Mouse (Mus musculus) liver, postnatal 0 days (tissue): Measurements from ENCODE around the gene Bola1. TPM values are rescaled to one million over a fixed set of nuclear protein-coding genes. Genes with fewer than 3 reads are reported as not detected.
"Not testable (repeated sequence)": the region's sequence is repeated elsewhere in the genome, so short reads cannot be mapped to it uniquely, and the experiment has no call there.

Experiments
- ATAC-seq: fragments of 200-750 bp; cut with Nextera tagmentation; 2 replicates; pipeline ENCODE4 v1.8.0; 2017; ENCODE audit warnings: mild to moderate bottlenecking, moderate library complexity
- DNase-seq: peaks from one replicate; pipeline ENCODE4 v3.0.0-alpha.2; 2016
- H3K27ac ChIP-seq: fragments of 300-500 bp; sonication (generic); 2 replicates; pipeline ENCODE4 v1.5.1; 2014; ENCODE audit warnings: antibody characterized with exemption, moderate library complexity, mild to moderate bottlenecking, low read depth
- H3K27me3 ChIP-seq: fragments of 300-500 bp; sonication (generic); 2 replicates; pipeline ENCODE4 v1.6.1; 2014; ENCODE audit warnings: low read length, control low read depth, mixed read lengths; ENCODE audit not compliant: insufficient read depth
- H3K36me3 ChIP-seq: fragments of 300-500 bp; sonication (generic); replicated peaks from 2 replicates; pipeline ENCODE4 v1.6.1; 2014; ENCODE audit warnings: mild to moderate bottlenecking, control low read depth, low read length, moderate library complexity, mixed read lengths; ENCODE audit not compliant: insufficient read depth
- H3K4me1 ChIP-seq: fragments of 300-500 bp; sonication (generic); 2 replicates; pipeline ENCODE4 v1.6.1; 2014; ENCODE audit warnings: antibody characterized with exemption, mild to moderate bottlenecking, control low read depth; ENCODE audit not compliant: insufficient read depth
- H3K4me2 ChIP-seq: fragments of 300-500 bp; sonication (generic); 2 replicates; pipeline ENCODE4 v1.6.1; 2014; ENCODE audit warnings: low read depth, mild to moderate bottlenecking, low read length, moderate library complexity, mixed read lengths
- H3K4me3 ChIP-seq: fragments of 300-500 bp; sonication (generic); 2 replicates; pipeline ENCODE4 v1.5.1; 2014; ENCODE audit warnings: low read depth, low read length
- H3K9ac ChIP-seq: fragments of 300-500 bp; sonication (generic); replicated peaks from 2 replicates; pipeline ENCODE4 v1.6.1; 2014; ENCODE audit warnings: mild to moderate bottlenecking, moderate library complexity
- H3K9me3 ChIP-seq: fragments of 300-500 bp; sonication (generic); 2 replicates; pipeline ENCODE4 v1.6.1; 2016; ENCODE audit warnings: mild to moderate bottlenecking, control low read depth, low read length, mixed read lengths
- CTCF ChIP-seq: sonication (generic); IDR thresholded peaks from 2 replicates; pipeline ENCODE4 v1.5.1; 2016; ENCODE audit warnings: antibody characterized with exemption, low read depth
- EP300 ChIP-seq: IDR thresholded peaks from 2 replicates; pipeline ENCODE4 v1.6.1; 2016; ENCODE audit warnings: antibody characterized with exemption, low read depth, mild to moderate bottlenecking
- WGBS: fragments of 180-500 bp; shearing (Covaris S2); extraction: QIAGEN DNeasy Blood & Tissue Kit; methylation state at CpG from one replicate; pipeline ENCODE4 v1.1.7; 2014; ENCODE audit not compliant: insufficient replicate concordance; 5-methylcytosine and 5-hydroxymethylcytosine counted together
- polyA plus RNA-seq: library from polyadenylated mRNA; unstranded; fragments of >200 nt; fragmentation: Nextera tagmentation; extraction: Ambion mirVana; gene quantifications from 2 replicates; pipeline ENCODE4 v1.2.1, GENCODE M21; 2015

The Bola1 gene
- polyA plus RNA-seq, 1 experiment from 2014 or later = 49.2 TPM

- H3K9me3 ChIP-seq = no peaks in the 10 kb centered on the region
- peaks cover 34% of the 10 kb centered on the region for H3K4me1 ChIP-seq
- WGBS = 64% methylated on average over 8 of the region's 8 CpGs
- H3K9ac ChIP-seq = no peak overlapping the region
- no peak for DNase-seq
- H3K27me3 ChIP-seq = no peaks in the 10 kb centered on the region
- no peak overlapping the region for H3K27ac ChIP-seq
- ATAC-seq = peak; percentile 28; the same call in 1 of the 2 replicates
- no peaks in the 10 kb centered on the region for H3K36me3 ChIP-seq
- TF ChIP-seq EP300 (no peak), CTCF (no peak)
- H3K4me3 ChIP-seq = no peak overlapping the region
- no peak overlapping the region for H3K4me2 ChIP-seq
Observed at GRCm38 (mm10) chr3:96226695-96227648, 7.5 kb upstream of the Bola1 start.

- peak overlapping the region; percentile 31; the same call in 1 of the 2 replicates for H3K9ac ChIP-seq
- peak overlapping the region; percentile 70 for H3K4me2 ChIP-seq
- DNase-seq = no peak
- H3K27me3 ChIP-seq = no peaks in the 10 kb centered on the region
- no peak for TF ChIP-seq CTCF
- TF ChIP-seq EP300 = no peak
- no peak overlapping the region for H3K4me3 ChIP-seq
- no peak overlapping the region for H3K27ac ChIP-seq
- no peaks in the 10 kb centered on the region for H3K36me3 ChIP-seq
- WGBS = 66% methylated on average over 2 of the region's 2 CpGs
- no peaks in the 10 kb centered on the region for H3K9me3 ChIP-seq
- H3K4me1 ChIP-seq = peaks cover 38% of the 10 kb centered on the region
- ATAC-seq = no peak
Observed at GRCm38 (mm10) chr3:96225421-96225820, 5.9 kb upstream of the Bola1 start.

GRCm38 (mm10) chr3:96222774-96223173 is 3.3 kb upstream of the Bola1 start:
- Histone ChIP-seq H3K4me3 (peak overlapping the region; percentile 67), H3K27me3 (no peaks in the 10 kb centered on the region), H3K4me2 (peak overlapping the region; percentile 70), H3K4me1 (peaks cover 45% of the 10 kb centered on the region), H3K9ac (peak overlapping the region; percentile 93), H3K36me3 (no peaks in the 10 kb centered on the region), H3K9me3 (no peaks in the 10 kb centered on the region), H3K27ac (peak overlapping the region; percentile 99; the same call in 1 of the 2 replicates)
- TF ChIP-seq EP300 (no peak), CTCF (no peak)
- DNase-seq (no peak), ATAC-seq (no peak)
- WGBS = 65% methylated on average over 4 of the region's 4 CpGs

- H3K9ac ChIP-seq = peak overlapping the region; percentile 93
- no peaks in the 10 kb centered on the region for H3K36me3 ChIP-seq
- peak overlapping the region; percentile 67 for H3K4me3 ChIP-seq
- H3K27ac ChIP-seq = peak overlapping the region; percentile 99
- H3K27me3 ChIP-seq = no peaks in the 10 kb centered on the region
- WGBS = 13% methylated on average over 9 of the region's 9 CpGs
- peaks cover 45% of the 10 kb centered on the region for H3K4me1 ChIP-seq
- no peak for ATAC-seq
- TF ChIP-seq CTCF (no peak), EP300 (no peak)
- no peaks in the 10 kb centered on the region for H3K9me3 ChIP-seq
- DNase-seq = peak; percentile 55
- H3K4me2 ChIP-seq = peak overlapping the region; percentile 70
Observed at GRCm38 (mm10) chr3:96221640-96222038, 2.1 kb upstream of the Bola1 start.

GRCm38 (mm10) chr3:96220765-96221639 is 1.5 kb upstream of the Bola1 start, which contains the start of the genes Hist2h2ac and Hist2h2be:
Hist2h2ac (minus strand) TSS chr3:96220880.
Hist2h2be (plus strand) TSS chr3:96221119.
- WGBS = 1% methylated on average over 43 of the region's 43 CpGs
- peak within 1 kb of the TSS; percentile 93 for H3K9ac ChIP-seq
- peak within 1 kb of the TSS; percentile 67 for H3K4me3 ChIP-seq
- peak within 1 kb of the TSS; percentile 70 for H3K4me2 ChIP-seq
- peaks cover 45% of the 10 kb centered on the region for H3K4me1 ChIP-seq
- peak within 1 kb of the TSS; percentile 99 for H3K27ac ChIP-seq
- peak; percentile 88 for DNase-seq
- TF ChIP-seq EP300 (peak; percentile 88), CTCF (0 out of 2 replicates have a peak, but pooled peaks have one; percentile 1)
- peak; percentile 88 for ATAC-seq
- H3K36me3 ChIP-seq = no peaks in the 10 kb centered on the region
- no peaks in the 10 kb centered on the region for H3K9me3 ChIP-seq
- H3K27me3 ChIP-seq = no peaks in the 10 kb centered on the region

GRCm38 (mm10) chr3:96220131-96220764 is 739 bp upstream of the Bola1 start:
- Histone ChIP-seq H3K9ac (peak overlapping the region; percentile 93), H3K27ac (peak overlapping the region; percentile 99), H3K4me1 (peaks cover 45% of the 10 kb centered on the region), H3K4me2 (peak overlapping the region; percentile 70), H3K4me3 (peak overlapping the region; percentile 67)
- DNase-seq = peak; percentile 62
- H3K9me3 ChIP-seq, H3K36me3 ChIP-seq, H3K27me3 ChIP-seq, ATAC-seq: not testable (repeated sequence)
- WGBS = 0% methylated on average over 23 of the region's 47 CpGs
